Mouse (Mus musculus) midbrain, embryonic 16.5 days (tissue): ENCODE data around the gene Acot4. TPM values are rescaled to one million over a fixed set of nuclear protein-coding genes. Genes with fewer than 3 reads are reported as not detected.
"Not testable (repeated sequence)": the region's sequence is repeated elsewhere in the genome, so short reads cannot be mapped to it uniquely, and the experiment has no call there.

Source experiments
- ATAC-seq: fragments of 200-750 bp; cut with Nextera tagmentation; 2 replicates; pipeline ENCODE4 v1.8.0; 2017; ENCODE audit warnings: moderate TSS enrichment
- H3K27ac ChIP-seq: fragments of 300-500 bp; sonication (generic); 2 replicates; pipeline ENCODE4 v1.5.1; 2014; ENCODE audit warnings: mild to moderate bottlenecking, low read length, mixed read lengths
- H3K27me3 ChIP-seq: fragments of 300-500 bp; sonication (generic); 2 replicates; pipeline ENCODE4 v1.6.1; 2014; ENCODE audit warnings: low read depth, low read length, mixed read lengths; ENCODE audit not compliant: control insufficient read depth, insufficient read depth
- H3K36me3 ChIP-seq: fragments of 300-500 bp; sonication (generic); 2 replicates; pipeline ENCODE4 v1.6.1; 2014; ENCODE audit warnings: mild to moderate bottlenecking, low read length, moderate library complexity, mixed read lengths; ENCODE audit not compliant: control insufficient read depth, insufficient read depth
- H3K4me1 ChIP-seq: fragments of 300-500 bp; sonication (generic); 2 replicates; pipeline ENCODE4 v1.6.1; 2014; ENCODE audit warnings: mild to moderate bottlenecking, low read length, mixed read lengths; ENCODE audit not compliant: control insufficient read depth, insufficient read depth
- H3K4me2 ChIP-seq: fragments of 300-500 bp; sonication (generic); 2 replicates; pipeline ENCODE4 v1.6.1; 2014; ENCODE audit warnings: mild to moderate bottlenecking, low read length, mixed read lengths
- H3K4me3 ChIP-seq: fragments of 300-500 bp; sonication (generic); 2 replicates; pipeline ENCODE4 v1.5.1; 2014; ENCODE audit warnings: low read depth, mild to moderate bottlenecking, low read length, moderate library complexity, mixed read lengths
- H3K9ac ChIP-seq: fragments of 300-500 bp; sonication (generic); 2 replicates; pipeline ENCODE4 v1.6.1; 2014; ENCODE audit warnings: low read depth, low read length, mixed read lengths
- H3K9me3 ChIP-seq: fragments of 300-500 bp; sonication (generic); replicated peaks from 2 replicates; pipeline ENCODE4 v1.6.1; 2014; ENCODE audit warnings: mild to moderate bottlenecking, low read length, mixed read lengths; ENCODE audit not compliant: control insufficient read depth, poor library complexity, severe bottlenecking
- WGBS: fragments of 180-500 bp; shearing (Covaris S2); extraction: QIAGEN DNeasy Blood & Tissue Kit; methylation state at CpG from one replicate; pipeline ENCODE4 v1.1.7; 2014; 5-methylcytosine and 5-hydroxymethylcytosine counted together
- polyA plus RNA-seq: library from polyadenylated mRNA; unstranded; fragments of >200 nt; fragmentation: Nextera tagmentation; extraction: Ambion mirVana; gene quantifications from 2 replicates; pipeline ENCODE4 v1.2.1, GENCODE M21; 2015

Gene Acot4
- polyA plus RNA-seq, 1 experiment from 2014 or later = 0.59 TPM

- no peaks in the 10 kb centered on the region for H3K27me3 ChIP-seq
- 94% methylated on average over 20 of the region's 20 CpGs for WGBS
- ATAC-seq = no peak
- H3K27ac ChIP-seq = no peak overlapping the region
- no peak overlapping the region for H3K4me2 ChIP-seq
- H3K9me3 ChIP-seq = no peaks in the 10 kb centered on the region
- no peaks in the 10 kb centered on the region for H3K4me1 ChIP-seq
- H3K9ac ChIP-seq = no peak overlapping the region
- no peak overlapping the region for H3K4me3 ChIP-seq
- H3K36me3 ChIP-seq = no peaks in the 10 kb centered on the region
These were observed 24.2 kb downstream of the Acot4 start for GRCm38 (mm10) chr12:84062336-84062735.

DNA sequence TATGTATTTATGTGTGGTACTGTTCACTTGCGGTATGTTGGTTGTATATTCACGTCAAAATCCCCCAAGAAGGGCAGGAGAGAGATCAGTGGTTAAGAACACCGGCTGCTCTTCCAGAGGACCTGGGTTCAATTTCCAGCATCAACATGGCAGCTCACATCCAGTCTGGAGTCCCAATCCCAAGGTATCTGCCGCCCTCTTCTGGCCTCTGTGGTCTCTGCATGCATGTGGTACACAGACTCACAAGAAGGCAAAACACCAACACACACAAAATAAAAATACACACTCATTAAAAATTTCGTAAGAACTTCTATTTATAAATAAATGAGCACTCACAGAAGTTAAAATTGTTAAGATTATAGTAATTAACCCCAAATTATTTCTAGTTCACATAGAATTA lies 25.0 kb downstream of the Acot4 start:
- H3K36me3 ChIP-seq = no peaks in the 10 kb centered on the region
- no peak for ATAC-seq
- no peaks in the 10 kb centered on the region for H3K9me3 ChIP-seq
- H3K4me2 ChIP-seq = no peak overlapping the region
- WGBS = 74% methylated on average over 5 of the region's 5 CpGs
- no peak overlapping the region for H3K4me3 ChIP-seq
- peaks cover 6% of the 10 kb centered on the region for H3K27me3 ChIP-seq
- H3K4me1 ChIP-seq = no peaks in the 10 kb centered on the region
- no peak overlapping the region for H3K9ac ChIP-seq
- no peak overlapping the region for H3K27ac ChIP-seq

GRCm38 (mm10) chr12:84063833-84064232 lies 25.7 kb downstream of the Acot4 start:
- WGBS = 82% methylated on average over 2 of the region's 2 CpGs
- H3K4me1 ChIP-seq = no peaks in the 10 kb centered on the region
- no peak overlapping the region for H3K4me2 ChIP-seq
- no peaks in the 10 kb centered on the region for H3K36me3 ChIP-seq
- no peak for ATAC-seq
- H3K9me3 ChIP-seq = no peaks in the 10 kb centered on the region
- no peak overlapping the region for H3K9ac ChIP-seq
- H3K4me3 ChIP-seq = no peak overlapping the region
- H3K27ac ChIP-seq = no peak overlapping the region
- H3K27me3 ChIP-seq = peaks cover 12% of the 10 kb centered on the region

GRCm38 (mm10) chr12:84064621-84065020 lies 26.4 kb downstream of the Acot4 start:
- no peak overlapping the region for H3K9ac ChIP-seq
- H3K27ac ChIP-seq = no peak overlapping the region
- no peaks in the 10 kb centered on the region for H3K9me3 ChIP-seq
- 80% methylated on average over 8 of the region's 8 CpGs for WGBS
- no peak overlapping the region for H3K4me3 ChIP-seq
- peaks cover 17% of the 10 kb centered on the region for H3K27me3 ChIP-seq
- no peaks in the 10 kb centered on the region for H3K36me3 ChIP-seq
- no peak overlapping the region for H3K4me2 ChIP-seq
- ATAC-seq = no peak
- no peaks in the 10 kb centered on the region for H3K4me1 ChIP-seq

DNA sequence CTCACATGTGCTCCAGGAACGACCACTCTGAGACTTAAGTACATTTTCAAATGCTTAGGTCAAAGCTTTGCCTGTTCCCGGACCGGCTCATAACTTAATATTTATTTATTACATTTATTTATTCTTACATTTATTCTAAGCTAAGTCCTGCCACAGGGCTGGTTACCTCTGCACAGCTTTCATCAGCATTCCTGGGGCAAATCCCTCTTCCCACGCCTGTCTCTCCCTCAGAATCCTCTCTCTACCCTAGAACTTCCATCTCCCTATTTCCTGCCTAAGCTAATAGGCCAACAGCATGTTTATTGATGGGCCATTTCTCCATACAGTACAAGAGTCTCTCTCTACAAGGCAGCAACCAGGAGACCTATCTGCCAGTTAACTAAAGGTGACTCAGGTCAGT lies 29.6 kb downstream of the Acot4 start:
- Histone ChIP-seq H3K9ac (no peak overlapping the region), H3K9me3 (no peaks in the 10 kb centered on the region), H3K4me3 (no peak overlapping the region), H3K27me3 (peaks cover 19% of the 10 kb centered on the region), H3K36me3 (no peaks in the 10 kb centered on the region), H3K4me2 (no peak overlapping the region), H3K27ac (no peak overlapping the region), H3K4me1 (no peaks in the 10 kb centered on the region)
- WGBS = 85% methylated on average over 4 of the region's 4 CpGs
- no peak for ATAC-seq

DNA sequence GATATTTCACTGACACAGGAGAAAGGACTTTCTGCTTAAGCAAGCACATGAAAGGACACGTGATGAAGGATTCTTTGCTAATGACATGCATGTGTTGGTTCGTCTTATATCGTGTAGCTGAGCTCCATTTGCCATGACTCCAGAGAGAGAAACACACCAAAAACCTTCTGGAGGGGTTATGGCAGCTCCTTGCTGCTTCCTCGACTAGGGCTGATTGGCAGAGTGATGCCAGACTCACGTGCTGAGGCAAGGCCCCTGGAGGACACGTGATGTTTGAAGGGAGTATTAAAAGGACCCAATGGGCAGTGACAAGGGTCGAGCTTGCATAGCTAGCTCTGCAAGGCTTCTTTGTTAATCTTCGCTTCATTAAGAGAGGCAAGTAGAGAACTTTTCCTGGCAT lies 30.1 kb downstream of the Acot4 start:
- no peaks in the 10 kb centered on the region for H3K9me3 ChIP-seq
- peaks cover 19% of the 10 kb centered on the region for H3K27me3 ChIP-seq
- H3K27ac ChIP-seq = no peak overlapping the region
- no peaks in the 10 kb centered on the region for H3K4me1 ChIP-seq
- no peak overlapping the region for H3K9ac ChIP-seq
- ATAC-seq = no peak
- H3K4me2 ChIP-seq = no peak overlapping the region
- WGBS = 56% methylated on average over 8 of the region's 8 CpGs
- H3K4me3 ChIP-seq = no peak overlapping the region
- no peaks in the 10 kb centered on the region for H3K36me3 ChIP-seq

GRCm38 (mm10) chr12:84068986-84069385 lies 30.8 kb downstream of the Acot4 start, which contains the start of gene Acot5:
Acot5 (plus strand) TSS chr12:84069325.
- Histone ChIP-seq H3K36me3 (no peaks in the 10 kb centered on the region), H3K4me2 (peak within 1 kb of the TSS; percentile 63), H3K9ac (peak within 1 kb of the TSS; percentile 43; the same call in 1 of the 2 replicates), H3K9me3 (no peaks in the 10 kb centered on the region), H3K27me3 (peaks cover 19% of the 10 kb centered on the region), H3K4me1 (no peaks in the 10 kb centered on the region), H3K4me3 (peak within 1 kb of the TSS; percentile 42), H3K27ac (no peak within 1 kb of the TSS)
- WGBS = 58% methylated on average over 9 of the region's 9 CpGs
- no peak for ATAC-seq

DNA sequence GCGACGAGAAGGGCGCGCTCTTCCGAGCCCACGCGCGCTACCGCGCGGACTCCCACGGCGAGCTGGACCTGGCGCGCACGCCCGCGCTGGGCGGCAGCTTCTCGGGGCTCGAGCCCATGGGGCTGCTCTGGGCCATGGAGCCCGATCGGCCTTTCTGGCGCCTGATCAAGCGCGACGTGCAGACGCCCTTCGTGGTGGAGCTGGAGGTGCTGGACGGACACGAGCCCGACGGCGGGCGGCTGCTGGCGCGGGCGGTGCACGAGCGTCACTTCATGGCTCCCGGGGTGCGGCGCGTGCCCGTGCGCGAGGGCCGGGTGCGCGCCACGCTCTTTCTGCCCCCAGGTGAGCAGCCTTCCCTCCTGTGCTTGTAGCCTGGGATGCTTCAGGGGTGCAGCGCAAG lies 31.4 kb downstream of the Acot4 start:
- not testable (repeated sequence) for ATAC-seq, H3K9me3 ChIP-seq, H3K36me3 ChIP-seq, H3K27ac ChIP-seq, H3K4me1 ChIP-seq
- H3K4me2 ChIP-seq = peak overlapping the region; percentile 63
- peak overlapping the region; percentile 42 for H3K4me3 ChIP-seq
- peak overlapping the region; percentile 43; the same call in 1 of the 2 replicates for H3K9ac ChIP-seq
- WGBS = under 1% methylated on average over 36 of the region's 52 CpGs
- H3K27me3 ChIP-seq = peaks cover 19% of the 10 kb centered on the region

GRCm38 (mm10) chr12:84071696-84072095 lies 33.5 kb downstream of the Acot4 start:
- H3K36me3 ChIP-seq = no peaks in the 10 kb centered on the region
- no peak overlapping the region for H3K4me3 ChIP-seq
- no peak overlapping the region for H3K9ac ChIP-seq
- no peak overlapping the region for H3K4me2 ChIP-seq
- WGBS = 89% methylated on average over 2 of the region's 2 CpGs
- no peak for ATAC-seq
- H3K27ac ChIP-seq = no peak overlapping the region
- H3K27me3 ChIP-seq = peaks cover 19% of the 10 kb centered on the region
- H3K9me3 ChIP-seq = no peaks in the 10 kb centered on the region
- H3K4me1 ChIP-seq = no peaks in the 10 kb centered on the region
